Mouse (Mus musculus): ENCODE data around the gene Zfp933.
"Not testable (repeated sequence)": the region's sequence is repeated elsewhere in the genome, so short reads cannot be mapped to it uniquely, and the experiment has no call there.

The Zfp933 gene

DNA sequence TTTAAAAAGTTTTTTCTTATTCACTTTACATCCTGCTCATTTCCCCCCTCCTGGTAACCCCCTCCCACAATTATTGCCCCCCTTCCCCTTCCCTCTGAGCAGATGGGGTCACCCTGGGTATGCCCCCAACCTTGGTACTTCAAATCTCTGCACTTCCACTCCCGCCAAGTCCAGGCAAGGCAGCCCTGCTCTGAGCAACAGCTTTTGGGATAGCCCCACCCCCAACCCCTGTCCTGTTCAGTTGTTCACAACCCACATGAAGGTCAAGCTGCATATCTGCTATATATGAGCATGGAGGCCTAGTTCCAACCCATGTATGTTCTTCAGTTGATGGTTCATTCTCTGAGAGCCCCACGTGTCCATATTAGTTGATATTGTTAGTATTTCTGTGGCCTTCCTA is 2.6 kb upstream of the Zfp933 start:
- no peak for DNase-seq

DNA sequence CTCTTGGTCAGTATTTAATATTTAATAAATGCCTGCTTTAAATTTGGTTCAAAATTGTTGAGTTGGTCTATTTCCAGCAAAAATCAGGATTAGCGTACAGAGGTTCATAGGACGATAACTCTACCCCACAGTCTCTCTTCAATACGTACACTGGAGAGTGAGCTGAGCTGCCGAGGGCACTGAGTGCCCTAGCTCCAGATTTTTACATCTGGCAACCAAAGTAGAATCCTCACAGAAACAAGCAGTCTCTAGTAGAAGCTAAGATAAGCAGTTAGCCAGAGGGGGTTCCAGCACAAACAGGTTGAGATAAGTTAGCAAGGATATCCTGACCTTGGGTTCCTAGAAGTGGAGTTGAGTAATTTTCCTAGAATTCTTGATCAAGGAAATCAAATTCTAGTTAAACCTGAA is 422 bp upstream of the Zfp933 start:
- DNase-seq = no peak

DNA sequence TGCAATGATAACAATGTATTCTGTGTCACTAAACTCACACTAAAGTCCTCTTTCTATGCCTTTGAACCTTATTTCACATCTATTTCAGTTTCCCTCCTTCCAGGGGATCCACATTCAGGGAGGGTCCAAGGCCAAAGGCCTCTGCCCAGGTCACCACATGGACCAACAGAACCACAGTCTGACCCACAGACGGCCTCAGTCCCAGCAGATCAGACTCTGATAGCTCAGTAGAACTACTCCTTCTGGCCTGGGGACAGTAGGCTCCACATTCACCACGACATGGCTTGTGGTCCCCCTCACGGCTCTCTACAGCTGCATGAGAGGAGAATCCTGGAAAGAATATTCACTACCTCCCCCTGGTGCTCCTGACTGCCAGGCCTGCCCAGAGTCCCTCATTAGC is 5.3 kb downstream of the Zfp933 start:
- DNase-seq = no peak

DNA sequence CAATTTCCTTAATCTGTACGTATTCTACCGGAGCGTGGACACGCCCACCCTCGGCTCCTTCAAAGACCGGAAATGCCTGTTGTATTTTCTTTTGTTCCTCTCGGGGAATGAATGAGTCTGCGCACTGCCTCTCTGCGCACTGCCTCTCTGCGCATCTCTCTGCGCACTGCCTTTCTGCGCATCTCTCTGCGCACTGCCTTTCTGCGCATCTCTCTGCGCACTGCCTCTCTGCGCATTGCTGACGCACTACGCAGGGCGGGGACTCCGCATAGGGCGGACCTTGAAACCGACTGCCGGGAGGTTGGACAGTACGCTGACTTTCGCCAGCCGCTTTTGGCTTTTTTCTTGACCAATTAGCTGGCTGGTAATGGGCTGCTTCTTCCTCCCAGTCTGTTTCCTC is 8.9 kb downstream of the Zfp933 start:
- peak; percentile 30 to 40 for DNase-seq

DNA sequence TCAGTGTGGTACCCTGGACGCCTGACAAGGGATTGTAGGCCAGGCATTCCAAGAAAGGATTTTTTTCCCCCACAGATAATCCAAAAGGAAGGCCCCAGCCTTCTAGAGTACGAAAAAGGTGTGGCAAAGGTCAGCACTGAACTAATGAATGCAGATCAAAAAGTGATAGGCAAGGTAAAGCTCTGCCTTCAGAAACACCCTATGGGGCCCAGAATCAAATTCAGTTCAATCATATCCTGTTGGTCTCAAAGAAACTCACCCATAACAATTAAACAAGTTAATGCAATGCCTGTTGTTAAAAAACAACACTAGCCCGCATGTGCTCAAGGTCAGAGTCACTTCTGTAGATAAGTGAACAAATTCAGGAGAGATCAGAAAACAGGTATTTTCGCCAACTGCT is 23.8 kb downstream of the Zfp933 start:
- DNase-seq = no peak

DNA sequence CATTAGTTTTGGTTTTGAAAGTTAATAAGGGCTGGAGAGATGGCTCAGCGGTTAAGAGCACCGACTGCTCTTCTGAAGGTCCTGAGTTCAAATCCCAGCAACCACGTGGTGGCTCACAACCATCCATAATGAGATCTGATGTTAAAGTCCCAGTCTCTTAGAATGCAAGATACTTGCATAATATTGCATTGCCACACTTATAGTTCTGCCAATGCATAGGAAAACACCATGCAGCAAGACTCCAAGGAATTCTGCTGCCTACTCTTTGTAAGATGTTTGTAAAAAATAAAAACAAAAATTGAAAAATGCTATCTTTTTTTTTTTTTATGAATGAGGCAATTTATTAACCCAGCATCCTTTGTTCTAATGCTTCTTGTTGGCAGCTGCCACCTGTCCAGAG is 26.8 kb downstream of the Zfp933 start:
- DNase-seq = not testable (repeated sequence)

DNA sequence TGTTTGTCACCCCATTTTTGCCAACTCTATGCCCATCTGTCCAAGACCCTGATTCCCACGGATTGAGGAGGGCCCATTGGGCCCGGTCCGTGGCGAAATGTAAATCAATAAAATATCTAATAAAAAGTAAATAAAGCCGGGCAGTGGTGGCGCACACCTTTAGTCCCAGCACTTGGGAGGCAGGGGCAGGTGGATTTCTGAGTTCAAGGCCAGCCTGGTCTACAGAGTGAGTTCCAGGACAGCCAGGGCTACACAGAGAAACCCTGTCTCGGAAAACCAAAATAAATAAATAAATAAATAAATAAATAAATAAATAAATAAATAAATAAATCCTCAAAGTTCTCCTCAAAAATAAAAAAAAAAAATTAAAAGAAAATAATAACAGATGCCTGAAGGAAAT is 28.5 kb downstream of the Zfp933 start:
- DNase-seq = not testable (repeated sequence)

DNA sequence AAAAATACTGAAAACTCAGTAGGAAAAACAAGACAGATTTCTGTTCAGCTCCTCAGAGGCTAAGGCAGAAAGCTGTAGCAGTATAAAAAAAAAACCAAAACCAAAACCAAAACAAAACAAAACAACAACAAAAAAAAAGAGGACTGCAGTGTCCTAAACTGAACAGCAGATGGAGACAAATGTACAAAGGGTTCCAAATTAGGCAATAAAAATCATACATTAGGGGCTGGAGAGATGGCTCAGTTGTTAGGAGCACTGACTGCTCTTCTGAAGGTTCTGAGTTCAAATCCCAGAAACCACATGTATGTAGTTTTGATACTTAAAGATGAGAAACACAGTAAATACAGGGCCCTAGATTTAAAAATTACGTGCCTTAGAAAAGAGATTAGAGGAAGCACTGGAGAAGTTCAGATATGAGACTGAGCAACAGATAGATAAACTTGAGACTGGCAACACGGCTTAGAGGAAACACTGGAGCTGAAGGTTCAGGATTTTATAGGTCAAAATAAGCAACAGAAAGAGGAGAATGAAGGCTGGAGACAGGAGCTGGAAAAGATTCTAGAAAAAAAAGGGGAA is 33.5 kb downstream of the Zfp933 start:
- no peak for DNase-seq

DNA sequence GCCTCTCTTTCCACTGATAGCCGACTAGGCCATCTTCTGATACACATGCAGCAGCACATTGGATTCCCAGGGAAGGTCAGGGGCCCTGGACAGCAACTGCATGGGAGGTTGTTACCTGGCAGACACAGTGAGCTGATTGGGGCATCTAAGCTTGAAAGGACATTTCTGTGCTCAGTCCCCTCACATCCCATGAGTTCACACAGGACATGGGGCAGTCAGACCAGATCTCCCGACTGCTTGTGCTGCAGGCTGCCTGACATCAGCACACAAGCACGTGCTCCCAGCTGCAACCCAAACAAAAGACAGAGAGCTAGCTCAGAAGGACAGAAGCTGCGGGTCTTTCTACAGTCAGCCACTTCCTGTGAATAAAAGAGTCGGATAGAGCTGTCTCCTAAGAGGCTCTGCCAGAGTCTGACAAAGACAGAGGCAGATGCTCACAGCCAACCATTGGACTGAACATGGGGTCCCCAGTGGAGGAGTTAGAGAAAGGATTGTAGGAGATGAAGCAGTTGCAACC is 34.9 kb downstream of the Zfp933 start:
- DNase-seq = no peak

DNA sequence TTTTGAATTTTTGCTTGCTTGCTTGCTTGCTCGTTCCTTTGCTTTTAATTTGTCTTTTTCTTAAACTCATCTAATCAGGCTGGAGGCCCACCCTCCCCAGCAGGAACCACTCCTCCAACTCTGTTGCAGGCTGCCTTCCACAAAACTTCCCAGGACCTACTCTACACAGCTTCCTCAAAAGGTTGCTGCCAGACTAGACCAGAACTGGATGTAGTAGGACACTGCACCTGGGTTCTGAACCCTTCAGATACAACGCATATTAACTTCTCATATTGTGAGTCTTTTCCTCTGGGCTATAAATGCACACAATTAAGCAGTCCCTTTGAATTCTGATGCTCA is 38.2 kb downstream of the Zfp933 start:
- DNase-seq = not testable (repeated sequence)

DNA sequence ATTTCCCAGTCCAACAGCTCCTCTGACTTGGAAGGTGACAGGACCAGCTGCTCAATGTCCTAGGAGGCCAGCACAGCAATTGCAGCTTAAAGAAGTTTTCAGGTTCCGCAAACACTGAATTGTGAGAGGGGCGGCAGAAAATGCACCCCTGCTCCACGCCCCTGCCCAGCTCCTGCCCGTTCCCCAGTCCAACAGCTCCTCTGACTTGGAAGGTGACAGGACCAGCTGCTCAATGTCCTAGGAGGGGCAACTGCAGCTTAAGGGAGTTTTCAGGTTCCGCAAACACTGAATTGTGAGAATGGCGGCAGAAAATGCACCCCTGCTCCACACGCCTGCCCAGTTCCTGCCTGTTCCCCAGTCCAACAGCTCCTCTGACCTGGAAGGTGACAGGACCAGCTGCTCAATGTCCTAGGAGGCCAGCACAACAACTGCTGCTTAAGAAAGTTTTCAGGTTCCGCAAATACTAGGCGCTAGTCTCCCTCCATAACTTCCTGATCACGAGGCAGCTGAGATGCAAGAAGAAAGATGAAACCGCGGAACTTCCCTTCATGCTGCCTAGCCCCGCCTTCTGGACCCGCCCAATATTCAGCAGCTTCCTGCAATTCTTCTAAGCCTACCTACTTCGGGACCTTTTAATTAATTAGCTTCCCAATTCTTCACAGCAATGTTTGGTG is 38.7 kb downstream of the Zfp933 start, which contains the start of gene Zfp984:
TSS of gene Zfp984 (minus strand) at position 497 of the 674 bp plus-strand sequence.
- peak; percentile 35 to 42 for DNase-seq

DNA sequence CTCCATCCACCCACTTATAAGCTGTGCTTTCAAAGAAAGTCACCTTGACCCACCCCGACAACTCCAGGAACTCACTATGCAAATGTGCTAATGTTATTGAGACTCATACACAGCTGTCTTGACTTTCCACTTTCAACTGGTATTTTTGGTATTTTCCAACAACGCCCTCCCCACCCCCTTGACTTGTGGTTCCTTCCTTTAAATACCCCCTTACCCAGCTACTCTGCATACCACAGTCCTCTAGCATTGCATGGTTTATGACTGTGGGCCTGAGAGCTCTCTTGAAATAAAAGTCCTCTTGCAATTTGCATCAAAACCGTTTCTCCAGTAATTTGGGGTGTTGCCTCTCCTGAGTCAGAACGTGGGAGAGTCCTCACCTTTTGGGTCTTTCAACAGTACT is 39.7 kb downstream of the Zfp933 start:
- DNase-seq = not testable (repeated sequence)

DNA sequence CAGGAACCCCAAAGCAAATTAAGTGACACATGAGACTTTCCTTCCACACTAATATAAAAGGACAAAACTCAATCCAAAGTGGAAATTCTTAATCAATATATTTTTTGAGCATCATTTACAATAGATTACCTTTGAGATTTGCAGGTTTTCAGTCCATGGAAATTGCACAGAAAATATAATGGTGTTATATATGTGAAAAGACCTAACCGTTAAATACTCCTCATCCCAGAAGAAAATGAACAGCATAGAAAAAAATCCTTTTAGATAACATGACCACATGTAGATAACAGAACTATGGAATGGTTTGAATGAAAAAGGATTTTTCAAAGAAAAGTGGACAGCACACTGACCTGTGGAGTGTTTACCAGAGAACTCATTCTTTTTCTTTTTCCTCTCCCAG is 52.9 kb downstream of the Zfp933 start:
- DNase-seq = not testable (repeated sequence)

DNA sequence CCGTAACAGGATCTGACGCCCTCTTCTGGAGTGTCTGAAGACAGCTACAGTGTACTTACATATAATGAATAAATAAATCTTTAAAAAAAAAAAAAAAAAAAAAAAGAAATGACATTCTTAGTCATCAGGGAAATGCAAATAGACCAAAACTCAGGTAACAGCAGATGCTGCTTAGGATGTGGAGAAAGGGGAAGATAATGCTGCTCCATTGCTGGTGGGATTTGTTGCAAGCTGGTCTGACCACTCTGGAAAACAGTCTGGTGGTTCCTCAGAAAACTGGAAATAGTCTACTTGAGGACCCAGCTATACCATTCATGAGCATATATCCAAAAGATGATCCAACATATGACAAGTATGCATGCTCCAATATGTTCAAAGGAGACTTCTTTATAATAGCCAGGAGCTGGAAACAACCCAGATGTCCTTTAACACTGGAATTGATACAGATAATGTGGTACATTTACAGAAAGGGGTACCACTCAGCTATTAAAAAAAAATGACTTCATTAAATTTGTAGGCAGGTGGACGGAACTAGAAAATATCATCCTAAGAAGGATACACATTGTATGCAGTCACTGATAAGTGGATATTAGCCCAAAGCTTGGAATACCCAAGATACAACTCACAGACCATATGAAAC is 54.0 kb downstream of the Zfp933 start:
- DNase-seq = not testable (repeated sequence)

DNA sequence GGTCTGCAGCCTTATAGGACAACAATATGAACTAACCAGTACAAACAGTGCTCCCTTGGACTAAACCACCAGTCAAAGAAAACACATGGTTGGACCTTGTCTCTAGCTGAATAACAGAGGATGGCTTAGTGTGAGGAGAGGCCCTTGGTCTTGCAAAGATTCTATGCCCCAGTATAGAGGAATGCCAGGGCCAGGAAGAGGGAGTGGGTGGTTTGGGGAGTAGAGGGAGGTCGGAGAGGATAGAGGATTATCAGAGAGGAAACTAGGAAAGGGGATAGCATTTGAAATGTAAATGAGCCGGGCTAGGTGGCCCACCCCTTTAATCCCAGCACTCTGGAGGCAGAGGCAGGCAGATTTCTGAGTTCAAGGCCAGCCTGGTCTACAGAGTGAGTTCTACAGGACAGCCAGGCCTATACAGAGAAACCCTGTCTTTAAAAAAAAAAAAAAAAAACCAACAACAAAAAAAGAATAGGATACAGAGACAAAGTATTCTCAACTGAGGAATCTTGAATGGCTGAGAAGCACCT is 54.7 kb downstream of the Zfp933 start:
- not testable (repeated sequence) for DNase-seq

DNA sequence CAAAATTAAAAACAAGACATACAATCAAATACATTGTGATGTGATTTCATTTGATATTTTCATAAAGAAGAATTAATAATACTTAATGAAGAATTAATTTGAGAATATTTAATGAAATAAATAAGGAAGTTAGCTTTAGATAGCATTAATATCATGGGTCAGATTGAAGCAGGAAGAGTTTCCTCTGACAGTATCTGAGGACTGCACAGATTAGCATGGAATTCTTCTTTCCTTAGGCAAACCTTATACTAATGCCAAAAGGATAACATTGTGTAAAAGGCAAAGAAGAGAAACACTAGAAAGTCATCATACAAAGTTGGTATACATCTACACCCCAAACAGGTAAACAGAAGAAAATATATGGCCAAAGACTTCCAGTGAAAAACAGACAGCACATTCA is 56.4 kb downstream of the Zfp933 start:
- DNase-seq = not testable (repeated sequence)

Measured in thymus, adult 18-20 months (tissue).